Mouse (Mus musculus): Measurements from ENCODE around the gene Dvl1.
A peak's percentile ranks its signal among the peaks of the same experiment; 100 is the strongest.

Dvl1 gene

GRCm38 (mm10) chr4:155840076-155841002 is 6.9 kb upstream of the Dvl1 start:
- peak; percentile 30 to 43 for DNase-seq

- peak; percentile 74 to 84 for DNase-seq
Observed at GRCm38 (mm10) chr4:155841003-155841454, 6.2 kb upstream of the Dvl1 start.

- no peak for DNase-seq
Observed at GRCm38 (mm10) chr4:155841651-155842270, 5.4 kb upstream of the Dvl1 start.

- no peak for DNase-seq
Observed at GRCm38 (mm10) chr4:155843231-155843630, 4.0 kb upstream of the Dvl1 start.

GRCm38 (mm10) chr4:155847591-155848352 is 570 bp downstream of the Dvl1 start:
- peak; percentile 59 to 75 for DNase-seq

GRCm38 (mm10) chr4:155848434-155849095 is 1.4 kb downstream of the Dvl1 start:
- peak in 1 of 2 experiments; percentile 36 for DNase-seq

- no peak for DNase-seq
Observed at GRCm38 (mm10) chr4:155849391-155849790, 2.2 kb downstream of the Dvl1 start.

GRCm38 (mm10) chr4:155849792-155850451 is 2.7 kb downstream of the Dvl1 start:
- no peak for DNase-seq

- no peak for DNase-seq
Observed at GRCm38 (mm10) chr4:155851368-155851767, 4.2 kb downstream of the Dvl1 start.

- DNase-seq: peak in 1 of 2 experiments; percentile 57
Observed at GRCm38 (mm10) chr4:155851951-155852411, 4.8 kb downstream of the Dvl1 start.

GRCm38 (mm10) chr4:155853421-155853820 is 6.2 kb downstream of the Dvl1 start:
- no peak for DNase-seq

GRCm38 (mm10) chr4:155854991-155855390 is 7.8 kb downstream of the Dvl1 start:
- no peak for DNase-seq

GRCm38 (mm10) chr4:155856071-155856470 is 8.9 kb downstream of the Dvl1 start:
- no peak for DNase-seq

- DNase-seq: no peak
Observed at GRCm38 (mm10) chr4:155856881-155857280, 9.7 kb downstream of the Dvl1 start.

- peak; percentile 92 for DNase-seq
Observed at GRCm38 (mm10) chr4:155859318-155859717, 12.1 kb downstream of the Dvl1 start.

GRCm38 (mm10) chr4:155861787-155862186 is 14.6 kb downstream of the Dvl1 start:
- no peak for DNase-seq

- DNase-seq: no peak
Observed at GRCm38 (mm10) chr4:155863001-155863400, 15.8 kb downstream of the Dvl1 start, which contains the start of gene Tas1r3. Gene Tas1r3, minus strand, starts transcription at chr4:155863362.

- DNase-seq: peak; percentile 22 to 57
Observed at GRCm38 (mm10) chr4:155868614-155869298, 21.6 kb downstream of the Dvl1 start.

GRCm38 (mm10) chr4:155869317-155870033 is 22.3 kb downstream of the Dvl1 start, which contains the start of the genes Cptp and Ints11:
Gene Cptp, minus strand, starts transcription at chr4:155869440.
Gene Ints11, plus strand, starts transcription at chr4:155869546.
- peak; percentile 97 to 98 for DNase-seq

GRCm38 (mm10) chr4:155871404-155871803 is 24.2 kb downstream of the Dvl1 start:
- DNase-seq: no peak
